Mouse (Mus musculus): ENCODE measurements around the gene Il9r. TPM values are rescaled to one million over a fixed set of nuclear protein-coding genes. Genes with fewer than 3 reads are reported as not detected.

Gene Il9r
- polyA plus RNA-seq, 1 experiment from 2014 or later = 0.05 TPM

- no peak overlapping the region for H3K4me3 ChIP-seq (ENCODE audit: low read depth, low read length)
- no peak overlapping the region for H3K9ac ChIP-seq (replicated peaks)
- H3K27me3 ChIP-seq (ENCODE audit: insufficient read depth, low read length) = no peaks in the 10 kb centered on the region
- no peaks in the 10 kb centered on the region for H3K9me3 ChIP-seq (ENCODE audit: low read length)
- no peaks in the 10 kb centered on the region for H3K4me1 ChIP-seq (ENCODE audit: insufficient read depth)
- TF ChIP-seq EP300 (IDR thresholded peaks at IDR 0.05; ENCODE audit: low read depth) (no peak), CTCF (IDR thresholded peaks at IDR 0.05; ENCODE audit: low read depth) (no peak)
- no peak overlapping the region for H3K4me2 ChIP-seq (ENCODE audit: low read depth, low read length)
- H3K36me3 ChIP-seq (replicated peaks; ENCODE audit: insufficient read depth, low read length) = no peaks in the 10 kb centered on the region
- 80% methylated on average over 10 of the region's 10 CpGs for WGBS (ENCODE audit: insufficient replicate concordance)
- ATAC-seq (no peak), DNase-seq (no peak)
- no peak overlapping the region for H3K27ac ChIP-seq (ENCODE audit: low read depth)
Observed at GRCm38 (mm10) chr11:32193156-32193555, 6.9 kb downstream of the Il9r start.

GRCm38 (mm10) chr11:32190603-32191110, 9.4 kb downstream of the Il9r start:
- no peaks in the 10 kb centered on the region for H3K4me1 ChIP-seq (ENCODE audit: insufficient read depth)
- WGBS (ENCODE audit: insufficient replicate concordance) = 84% methylated on average over 13 of the region's 13 CpGs
- H3K27ac ChIP-seq (ENCODE audit: low read depth) = no peak overlapping the region
- no peak for TF ChIP-seq EP300 (IDR thresholded peaks at IDR 0.05; ENCODE audit: low read depth)
- no peak for TF ChIP-seq CTCF (IDR thresholded peaks at IDR 0.05; ENCODE audit: low read depth)
- H3K9ac ChIP-seq (replicated peaks) = no peak overlapping the region
- H3K27me3 ChIP-seq (ENCODE audit: insufficient read depth, low read length) = no peaks in the 10 kb centered on the region
- no peak overlapping the region for H3K4me3 ChIP-seq (ENCODE audit: low read depth, low read length)
- DNase-seq (no peak), ATAC-seq (no peak)
- no peak overlapping the region for H3K4me2 ChIP-seq (ENCODE audit: low read depth, low read length)
- no peaks in the 10 kb centered on the region for H3K9me3 ChIP-seq (ENCODE audit: low read length)
- no peaks in the 10 kb centered on the region for H3K36me3 ChIP-seq (replicated peaks; ENCODE audit: insufficient read depth, low read length)

GRCm38 (mm10) chr11:32190119-32190518, 10.0 kb downstream of the Il9r start:
- ATAC-seq (no peak), DNase-seq (no peak)
- Histone ChIP-seq H3K4me2 (ENCODE audit: low read depth, low read length) (no peak overlapping the region), H3K36me3 (replicated peaks; ENCODE audit: insufficient read depth, low read length) (no peaks in the 10 kb centered on the region), H3K27me3 (ENCODE audit: insufficient read depth, low read length) (no peaks in the 10 kb centered on the region), H3K4me3 (ENCODE audit: low read depth, low read length) (no peak overlapping the region), H3K27ac (ENCODE audit: low read depth) (no peak overlapping the region), H3K4me1 (ENCODE audit: insufficient read depth) (no peaks in the 10 kb centered on the region), H3K9ac (replicated peaks) (no peak overlapping the region), H3K9me3 (ENCODE audit: low read length) (no peaks in the 10 kb centered on the region)
- TF ChIP-seq CTCF (IDR thresholded peaks at IDR 0.05; ENCODE audit: low read depth) = no peak
- TF ChIP-seq EP300 (IDR thresholded peaks at IDR 0.05; ENCODE audit: low read depth) = no peak
- 85% methylated on average over 9 of the region's 9 CpGs for WGBS (ENCODE audit: insufficient replicate concordance)

- no peak for ATAC-seq
Observed at GRCm38 (mm10) chr11:32189434-32189833, 10.6 kb downstream of the Il9r start.

GRCm38 (mm10) chr11:32188881-32189280, 11.2 kb downstream of the Il9r start:
- DNase-seq = no peak
- no peaks in the 10 kb centered on the region for H3K27me3 ChIP-seq (ENCODE audit: insufficient read depth, low read length)
- no peak for ATAC-seq
- no peaks in the 10 kb centered on the region for H3K9me3 ChIP-seq (ENCODE audit: low read length)
- no peaks in the 10 kb centered on the region for H3K4me1 ChIP-seq (ENCODE audit: insufficient read depth)
- no peak overlapping the region for H3K9ac ChIP-seq (replicated peaks)
- no peak overlapping the region for H3K4me3 ChIP-seq (ENCODE audit: low read depth, low read length)
- H3K27ac ChIP-seq (ENCODE audit: low read depth) = no peak overlapping the region
- no peak for TF ChIP-seq EP300 (IDR thresholded peaks at IDR 0.05; ENCODE audit: low read depth)
- no peak for TF ChIP-seq CTCF (IDR thresholded peaks at IDR 0.05; ENCODE audit: low read depth)
- H3K4me2 ChIP-seq (ENCODE audit: low read depth, low read length) = no peak overlapping the region
- no peaks in the 10 kb centered on the region for H3K36me3 ChIP-seq (replicated peaks; ENCODE audit: insufficient read depth, low read length)
- WGBS (ENCODE audit: insufficient replicate concordance) = 83% methylated on average over 12 of the region's 12 CpGs

More at GRCm38 (mm10) chr11:32189434-32189833, 10.6 kb downstream of the Il9r start:
- H3K4me3 ChIP-seq (ENCODE audit: low read depth, low read length) = no peak overlapping the region
- no peak overlapping the region for H3K4me2 ChIP-seq (ENCODE audit: low read depth, low read length)
- no peaks in the 10 kb centered on the region for H3K36me3 ChIP-seq (replicated peaks; ENCODE audit: insufficient read depth, low read length)
- DNase-seq = peak; percentile 7
- no peak overlapping the region for H3K27ac ChIP-seq (ENCODE audit: low read depth)
- H3K27me3 ChIP-seq (ENCODE audit: insufficient read depth, low read length) = no peaks in the 10 kb centered on the region
- WGBS (ENCODE audit: insufficient replicate concordance) = 80% methylated on average over 5 of the region's 5 CpGs
- no peaks in the 10 kb centered on the region for H3K4me1 ChIP-seq (ENCODE audit: insufficient read depth)
- TF ChIP-seq EP300 (IDR thresholded peaks at IDR 0.05; ENCODE audit: low read depth) = no peak
- TF ChIP-seq CTCF (IDR thresholded peaks at IDR 0.05; ENCODE audit: low read depth) = no peak
- no peak overlapping the region for H3K9ac ChIP-seq (replicated peaks)
- H3K9me3 ChIP-seq (ENCODE audit: low read length) = no peaks in the 10 kb centered on the region

- no peak for ATAC-seq
- peak; percentile 47 for TF ChIP-seq CTCF (IDR thresholded peaks at IDR 0.05; ENCODE audit: low read depth)
- TF ChIP-seq EP300 (IDR thresholded peaks at IDR 0.05; ENCODE audit: low read depth) = no peak
- WGBS (ENCODE audit: insufficient replicate concordance) = 80% methylated on average over 4 of the region's 4 CpGs
- no peaks in the 10 kb centered on the region for H3K4me1 ChIP-seq (ENCODE audit: insufficient read depth)
- H3K9ac ChIP-seq (replicated peaks) = no peak overlapping the region
- H3K27ac ChIP-seq (ENCODE audit: low read depth) = no peak overlapping the region
- H3K4me2 ChIP-seq (ENCODE audit: low read depth, low read length) = no peak overlapping the region
- H3K27me3 ChIP-seq (ENCODE audit: insufficient read depth, low read length) = no peaks in the 10 kb centered on the region
- H3K4me3 ChIP-seq (ENCODE audit: low read depth, low read length) = no peak overlapping the region
- H3K36me3 ChIP-seq (replicated peaks; ENCODE audit: insufficient read depth, low read length) = no peaks in the 10 kb centered on the region
- no peaks in the 10 kb centered on the region for H3K9me3 ChIP-seq (ENCODE audit: low read length)
- peak; percentile 10 for DNase-seq
Observed at GRCm38 (mm10) chr11:32187256-32187655, 12.8 kb downstream of the Il9r start.

- H3K4me1 ChIP-seq (ENCODE audit: insufficient read depth) = no peaks in the 10 kb centered on the region
- TF ChIP-seq CTCF (IDR thresholded peaks at IDR 0.05; ENCODE audit: low read depth) = no peak
- TF ChIP-seq EP300 (IDR thresholded peaks at IDR 0.05; ENCODE audit: low read depth) = no peak
- ATAC-seq (no peak), DNase-seq (no peak)
- H3K27ac ChIP-seq (ENCODE audit: low read depth) = no peak overlapping the region
- no peaks in the 10 kb centered on the region for H3K27me3 ChIP-seq (ENCODE audit: insufficient read depth, low read length)
- no peak overlapping the region for H3K4me2 ChIP-seq (ENCODE audit: low read depth, low read length)
- 71% methylated on average over 3 of the region's 3 CpGs for WGBS (ENCODE audit: insufficient replicate concordance)
- H3K9me3 ChIP-seq (ENCODE audit: low read length) = no peaks in the 10 kb centered on the region
- no peak overlapping the region for H3K4me3 ChIP-seq (ENCODE audit: low read depth, low read length)
- no peak overlapping the region for H3K9ac ChIP-seq (replicated peaks)
- no peaks in the 10 kb centered on the region for H3K36me3 ChIP-seq (replicated peaks; ENCODE audit: insufficient read depth, low read length)
Observed at GRCm38 (mm10) chr11:32186031-32186430, 14.0 kb downstream of the Il9r start.

All from liver, postnatal 0 days (tissue).